Mouse (Mus musculus): ENCODE data around the gene Mrpl53. TPM values are rescaled to one million over a fixed set of nuclear protein-coding genes. Genes with fewer than 3 reads are reported as not detected.
A peak's percentile ranks its signal among the peaks of the same experiment; 100 is the strongest.

The Mrpl53 gene
- total and polyA plus RNA-seq, 2 experiments from 2014 or later: 73.7 to 122 TPM

DNA sequence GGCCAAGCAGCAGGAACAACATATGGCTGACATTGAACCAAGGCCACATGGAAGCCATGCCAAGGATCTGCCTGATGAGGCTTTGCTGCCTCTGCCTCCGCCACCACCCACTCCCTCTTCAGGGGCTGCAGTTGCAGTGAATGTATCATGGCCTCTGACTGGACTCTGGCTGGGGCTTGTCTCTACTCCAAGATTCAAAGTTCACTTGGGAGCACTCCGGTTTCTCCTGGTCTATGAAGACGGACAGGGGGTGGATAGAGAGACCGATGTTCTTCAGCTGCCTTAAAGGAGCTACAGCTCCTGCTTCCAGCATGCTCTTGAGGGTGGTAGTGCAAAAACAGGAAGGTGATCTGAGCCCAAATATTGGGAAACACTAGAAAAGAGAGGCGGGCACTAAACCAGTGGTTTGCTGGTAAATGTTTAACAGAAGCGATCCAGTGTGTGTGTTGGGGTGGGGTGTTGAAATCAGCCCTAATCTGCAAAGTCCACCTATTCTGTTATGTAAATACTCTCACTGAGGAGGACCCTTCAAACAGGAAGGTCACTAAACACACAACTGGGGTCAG, 22.7 kb downstream of the Mrpl53 start:
- 0 out of 2 replicates have a peak, but pooled peaks cover 6% of the 10 kb centered on the region for H3K4me1 ChIP-seq (ENCODE audit: insufficient read depth, low read length)
- DNase-seq (ENCODE audit: low spot score) (no peak), ATAC-seq (no peak)
- H3K4me3 ChIP-seq (ENCODE audit: low read length): no peak overlapping the region
- no peak overlapping the region for H3K4me2 ChIP-seq (ENCODE audit: low read depth, low read length)
- H3K9me3 ChIP-seq (ENCODE audit: low read length): no peaks in the 10 kb centered on the region
- TF ChIP-seq CTCF (IDR thresholded peaks at IDR 0.05; ENCODE audit: low read depth): no peak
- H3K36me3 ChIP-seq (ENCODE audit: insufficient read depth, low read length): no peaks in the 10 kb centered on the region
- H3K27me3 ChIP-seq (ENCODE audit: insufficient read depth, low read length): no peaks in the 10 kb centered on the region
- no peak overlapping the region for H3K9ac ChIP-seq (replicated peaks; ENCODE audit: low read length)
- H3K27ac ChIP-seq: no peak overlapping the region
- WGBS: 69% methylated on average over 6 of the region's 6 CpGs

DNA sequence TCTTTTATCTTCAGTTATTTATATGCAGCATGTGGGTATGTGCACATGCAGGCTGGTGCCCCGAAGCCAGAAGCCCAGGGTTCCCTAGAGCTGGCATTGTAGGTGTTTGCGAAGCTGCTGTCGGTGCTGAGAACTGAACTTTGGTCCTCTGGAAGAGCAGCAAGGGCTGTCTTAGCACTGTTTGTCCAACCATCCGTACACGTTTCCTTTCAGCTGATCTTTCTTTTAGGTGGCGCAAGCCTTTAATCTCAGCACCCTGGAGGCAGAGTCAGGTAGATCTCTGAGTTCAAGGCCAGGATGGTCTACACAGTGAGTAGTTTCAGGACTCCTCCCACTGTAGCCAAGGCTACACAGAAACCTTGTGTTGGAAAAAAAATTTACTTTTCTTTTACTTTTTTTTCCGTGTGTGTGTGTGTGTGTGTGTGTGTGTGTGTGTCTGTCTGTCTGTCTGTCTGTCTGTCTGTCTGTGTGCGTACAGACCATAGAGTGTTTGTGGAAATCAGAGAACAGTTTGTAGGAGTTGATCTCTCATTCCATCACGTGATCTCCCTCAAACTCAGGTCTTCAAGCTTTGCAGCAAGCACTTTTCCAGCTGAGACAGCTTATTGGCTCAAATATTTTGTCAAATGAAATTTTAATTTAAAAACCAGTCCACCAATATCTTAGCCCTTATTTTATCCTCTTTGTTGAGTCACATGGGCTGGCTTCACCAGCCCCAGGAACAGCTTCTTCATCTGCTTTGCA, 23.5 kb downstream of the Mrpl53 start:
- WGBS: 85% methylated on average over 9 of the region's 9 CpGs

DNA sequence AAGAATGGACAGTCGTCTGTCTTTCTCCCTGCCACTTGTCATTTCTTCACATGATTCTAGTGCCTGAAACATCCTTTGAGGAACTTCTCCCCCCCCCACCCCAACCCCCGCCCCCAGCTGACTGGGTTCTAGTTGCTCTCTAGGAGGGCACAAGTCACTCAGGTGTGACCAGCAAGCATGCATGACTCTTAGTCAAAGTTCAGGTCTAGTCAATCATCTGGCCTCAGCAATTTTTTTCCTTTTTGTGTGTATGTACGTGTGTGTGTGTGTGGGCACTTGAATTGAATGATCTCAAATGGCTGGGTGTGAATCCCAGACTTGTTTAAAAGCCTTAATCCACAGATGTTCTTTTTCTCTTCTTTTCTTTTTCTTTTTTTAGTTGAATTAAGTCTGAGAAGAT, 25.4 kb downstream of the Mrpl53 start:
- H3K9ac ChIP-seq (replicated peaks; ENCODE audit: low read length): no peak overlapping the region
- H3K36me3 ChIP-seq (ENCODE audit: insufficient read depth, low read length): no peaks in the 10 kb centered on the region
- H3K4me1 ChIP-seq (ENCODE audit: insufficient read depth, low read length): 0 out of 2 replicates have a peak, but pooled peaks cover 8% of the 10 kb centered on the region
- H3K9me3 ChIP-seq (ENCODE audit: low read length): no peaks in the 10 kb centered on the region
- no peak overlapping the region for H3K4me3 ChIP-seq (ENCODE audit: low read length)
- ATAC-seq (no peak), DNase-seq (ENCODE audit: low spot score) (no peak)
- H3K27ac ChIP-seq: no peak overlapping the region
- 72% methylated on average over 3 of the region's 3 CpGs for WGBS
- TF ChIP-seq CTCF (IDR thresholded peaks at IDR 0.05; ENCODE audit: low read depth): no peak
- no peak overlapping the region for H3K4me2 ChIP-seq (ENCODE audit: low read depth, low read length)
- H3K27me3 ChIP-seq (ENCODE audit: insufficient read depth, low read length): no peaks in the 10 kb centered on the region

More for the DNA sequence above, 23.5 kb downstream of the Mrpl53 start:
- Histone ChIP-seq H3K4me1 (ENCODE audit: insufficient read depth, low read length) (0 out of 2 replicates have a peak, but pooled peaks cover 6% of the 10 kb centered on the region), H3K9me3 (ENCODE audit: low read length) (no peaks in the 10 kb centered on the region), H3K4me2 (ENCODE audit: low read depth, low read length) (no peak overlapping the region), H3K27ac (no peak overlapping the region), H3K9ac (replicated peaks; ENCODE audit: low read length) (no peak overlapping the region), H3K4me3 (ENCODE audit: low read length) (no peak overlapping the region), H3K27me3 (ENCODE audit: insufficient read depth, low read length) (no peaks in the 10 kb centered on the region), H3K36me3 (ENCODE audit: insufficient read depth, low read length) (no peaks in the 10 kb centered on the region)
- TF ChIP-seq CTCF (IDR thresholded peaks at IDR 0.05; ENCODE audit: low read depth): no peak
- ATAC-seq: no peak
- DNase-seq (ENCODE audit: low spot score): no peak

DNA sequence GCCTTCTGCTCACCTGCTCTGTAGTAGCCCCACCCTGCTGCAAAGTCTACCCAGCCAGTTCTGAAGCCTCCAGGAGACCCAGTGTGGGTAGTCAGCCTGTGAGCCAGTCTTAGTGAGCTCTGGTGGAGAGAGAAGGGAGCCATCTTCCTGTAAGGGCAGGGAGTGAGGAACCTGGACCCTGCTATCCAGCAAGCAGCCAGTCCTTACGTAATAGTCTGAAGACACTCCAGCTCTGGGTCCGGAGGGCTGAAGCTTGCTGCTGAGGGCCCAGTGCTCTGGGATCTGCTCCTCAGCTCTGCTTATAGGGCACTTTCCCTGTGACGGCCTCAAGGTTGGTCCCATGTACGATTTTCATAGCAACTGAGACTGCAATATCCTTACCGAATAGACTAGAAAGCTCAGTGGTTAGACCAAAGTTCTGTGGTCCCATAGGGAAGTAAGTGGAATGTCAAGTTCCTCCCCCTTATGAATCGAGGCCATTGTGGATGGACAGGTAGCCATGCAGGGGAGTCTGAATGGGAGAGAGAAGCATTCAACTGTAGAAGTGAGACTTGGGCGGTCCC, 26.2 kb downstream of the Mrpl53 start, which contains the start of gene Rtkn:
Gene Rtkn (plus strand): TSS at position 513 of the 563 bp plus-strand sequence.
- Histone ChIP-seq H3K4me2 (ENCODE audit: low read depth, low read length) (peak within 1 kb of the TSS; percentile 55), H3K36me3 (ENCODE audit: insufficient read depth, low read length) (no peaks in the 10 kb centered on the region), H3K27me3 (ENCODE audit: insufficient read depth, low read length) (no peaks in the 10 kb centered on the region), H3K4me3 (ENCODE audit: low read length) (peak within 1 kb of the TSS; percentile 21), H3K4me1 (ENCODE audit: insufficient read depth, low read length) (0 out of 2 replicates have a peak, but pooled peaks cover 8% of the 10 kb centered on the region), H3K9ac (replicated peaks; ENCODE audit: low read length) (no peak within 1 kb of the TSS; the same call in 1 of the 2 replicates), H3K27ac (peak within 1 kb of the TSS; percentile 89; the same call in 1 of the 2 replicates), H3K9me3 (ENCODE audit: low read length) (no peaks in the 10 kb centered on the region)
- no peak for TF ChIP-seq CTCF (IDR thresholded peaks at IDR 0.05; ENCODE audit: low read depth)
- no peak for ATAC-seq
- DNase-seq (ENCODE audit: low spot score): no peak
- WGBS: 61% methylated on average over 7 of the region's 7 CpGs

DNA sequence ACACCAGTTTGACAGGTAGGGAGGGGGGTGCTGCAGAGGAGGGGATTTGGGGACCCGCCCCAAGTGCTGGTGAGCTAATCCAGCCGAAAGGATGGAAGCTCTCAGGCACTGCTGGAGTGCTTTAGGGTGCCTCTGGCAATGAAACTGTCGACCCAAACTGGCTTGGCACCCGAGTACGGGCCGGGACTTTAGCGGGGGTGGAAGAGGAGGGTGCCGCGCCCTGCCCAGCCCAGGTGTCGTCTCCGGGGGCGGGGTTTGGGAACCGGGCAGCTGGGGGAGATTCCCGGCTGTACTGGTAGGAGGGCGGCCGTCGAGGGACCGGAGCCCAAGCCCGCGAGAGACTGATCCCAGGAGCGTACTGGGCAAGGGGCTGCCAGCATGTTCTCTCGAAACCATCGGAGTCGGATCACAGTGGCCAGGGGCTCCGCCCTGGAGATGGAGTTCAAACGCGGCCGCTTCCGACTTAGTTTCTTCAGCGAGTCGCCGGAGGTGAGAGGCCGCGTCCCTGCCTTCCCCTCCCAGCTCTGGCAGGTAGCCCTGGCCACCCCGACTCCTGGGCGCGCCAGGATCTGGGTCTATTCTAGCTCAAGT, 26.8 kb downstream of the Mrpl53 start:
- 0 out of 2 replicates have a peak, but pooled peaks cover 8% of the 10 kb centered on the region for H3K4me1 ChIP-seq (ENCODE audit: insufficient read depth, low read length)
- no peaks in the 10 kb centered on the region for H3K27me3 ChIP-seq (ENCODE audit: insufficient read depth, low read length)
- H3K9ac ChIP-seq (replicated peaks; ENCODE audit: low read length): no peak overlapping the region
- ATAC-seq (no peak), DNase-seq (ENCODE audit: low spot score) (no peak)
- peak overlapping the region; percentile 21 for H3K4me3 ChIP-seq (ENCODE audit: low read length)
- H3K27ac ChIP-seq: 0 out of 2 replicates have a peak overlapping the region, but pooled peaks have one; percentile 89
- no peaks in the 10 kb centered on the region for H3K36me3 ChIP-seq (ENCODE audit: insufficient read depth, low read length)
- no peak for TF ChIP-seq CTCF (IDR thresholded peaks at IDR 0.05; ENCODE audit: low read depth)
- H3K4me2 ChIP-seq (ENCODE audit: low read depth, low read length): peak overlapping the region; percentile 55
- WGBS: 8% methylated on average over 37 of the region's 37 CpGs
- H3K9me3 ChIP-seq (ENCODE audit: low read length): no peaks in the 10 kb centered on the region

DNA sequence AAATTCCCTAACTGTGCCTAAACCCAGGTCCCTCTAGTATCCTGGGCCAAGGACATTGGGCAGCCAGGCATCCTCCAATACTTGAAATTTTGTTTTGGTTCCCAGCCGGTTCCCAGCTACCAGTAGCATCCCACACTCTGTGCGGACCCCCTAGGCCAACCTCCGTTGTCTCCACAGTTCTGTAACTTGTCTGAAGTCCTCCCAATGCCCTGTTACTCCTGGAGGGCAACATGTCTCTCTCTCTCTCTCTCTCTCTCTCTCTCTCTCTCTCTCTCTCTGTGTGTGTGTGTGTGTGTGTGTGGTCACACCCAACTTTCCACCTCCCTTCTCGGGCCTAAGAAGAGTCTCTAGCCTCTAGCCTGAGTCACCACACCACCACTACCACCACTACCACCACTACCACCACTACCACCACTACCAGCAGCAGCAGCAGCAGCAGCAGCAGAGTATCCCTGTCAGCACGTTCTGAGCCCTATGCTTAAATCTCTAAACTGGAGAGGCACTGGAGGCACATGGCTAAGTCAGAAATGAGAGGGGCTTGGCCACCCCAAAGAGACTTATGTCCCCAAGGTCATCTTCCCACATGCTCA, 27.5 kb downstream of the Mrpl53 start:
- no peak for TF ChIP-seq CTCF (IDR thresholded peaks at IDR 0.05; ENCODE audit: low read depth)
- no peaks in the 10 kb centered on the region for H3K27me3 ChIP-seq (ENCODE audit: insufficient read depth, low read length)
- H3K4me2 ChIP-seq (ENCODE audit: low read depth, low read length): peak overlapping the region; percentile 55
- H3K36me3 ChIP-seq (ENCODE audit: insufficient read depth, low read length): no peaks in the 10 kb centered on the region
- DNase-seq (ENCODE audit: low spot score) (no peak), ATAC-seq (peak; percentile 3; the same call in 1 of the 2 replicates)
- H3K27ac ChIP-seq: peak overlapping the region; percentile 89
- no peaks in the 10 kb centered on the region for H3K9me3 ChIP-seq (ENCODE audit: low read length)
- 19% methylated on average over 5 of the region's 5 CpGs for WGBS
- H3K4me3 ChIP-seq (ENCODE audit: low read length): peak overlapping the region; percentile 28
- H3K9ac ChIP-seq (replicated peaks; ENCODE audit: low read length): peak overlapping the region; percentile 46
- H3K4me1 ChIP-seq (ENCODE audit: insufficient read depth, low read length): 0 out of 2 replicates have a peak, but pooled peaks cover 8% of the 10 kb centered on the region
